Mouse (Mus musculus): Measurements from ENCODE around the gene Gm6034.
"Not testable (repeated sequence)": the region's sequence is repeated elsewhere in the genome, so short reads cannot be mapped to it uniquely, and the experiment has no call there.

DNA sequence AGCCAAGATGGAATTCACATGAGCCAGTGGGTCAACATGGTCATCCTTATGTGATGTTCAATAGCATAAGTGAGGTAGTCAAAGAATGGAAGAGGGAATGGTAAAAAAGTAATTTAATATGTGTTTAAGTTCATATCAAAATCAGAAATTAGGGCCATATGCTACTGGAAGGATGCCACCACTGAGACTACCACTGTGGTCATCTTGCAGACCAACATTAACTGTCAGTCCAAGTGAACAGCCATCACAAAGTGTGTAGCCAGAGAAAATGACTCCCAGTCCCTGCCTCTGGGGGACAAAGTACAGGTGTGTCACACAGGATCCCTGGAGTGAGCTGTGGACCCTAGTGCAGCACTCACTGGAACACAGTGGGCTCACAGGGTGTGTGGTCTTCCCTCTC is 39.1 kb downstream of the Gm6034 start:
- TF ChIP-seq ZNF384 (IDR thresholded peaks at IDR 0.05; ENCODE audit: low read depth, low read length); CHD2 (IDR thresholded peaks at IDR 0.05; ENCODE audit: low read depth, low read length); MAFK (IDR thresholded peaks at IDR 0.05; ENCODE audit: insufficient read depth, low read depth, low read length): not testable (repeated sequence)
